ENCODE assay signal across 20 mouse cellular contexts in the genomic region with DNA sequence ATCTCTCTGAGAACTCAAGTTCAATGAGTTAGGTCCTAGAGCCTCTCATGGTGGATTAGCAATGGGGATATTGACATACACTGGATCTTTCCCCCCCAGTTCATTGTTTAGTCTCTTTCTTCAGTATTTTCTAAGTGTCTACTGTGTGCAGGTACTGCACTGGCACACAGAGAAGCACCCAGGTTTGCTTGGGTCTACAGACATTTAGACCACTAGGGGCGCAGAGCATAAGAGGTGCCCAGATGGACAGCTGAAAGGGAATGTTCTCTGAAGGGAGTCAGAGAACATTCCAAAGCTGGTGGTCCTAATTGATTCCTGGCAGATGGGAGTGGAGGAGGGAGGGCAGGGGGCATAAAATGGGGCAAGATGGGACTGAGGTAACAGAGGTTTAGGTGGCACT. TPM values are rescaled to one million over a fixed set of nuclear protein-coding genes. Genes with fewer than 3 reads are reported as not detected.
DNase-seq lines count a peak whose midpoint lies in the region; ATAC-seq and TF ChIP-seq lines count a peak whose summit lies in the region.
"Had no signal": no experiment of that assay in that cellular context is flagged by ENCODE, and none has a peak within 500 bp of the region (broad histone marks: within the 10 kb centered on the region; RNA-seq: fewer than 3 reads in every experiment).

No protein-coding gene starts in this region.

- H3K27ac ChIP-seq in kidney, postnatal 0 days = no peak overlapping the region
- 0 out of 2 replicates have a peak overlapping the region, but pooled peaks have one; percentile 87 for H3K27ac ChIP-seq in limb, embryonic 15.5 days
- H3K27ac ChIP-seq: midbrain, embryonic 15.5 days; stomach, embryonic 15.5 days had no signal

- H3K4me1 ChIP-seq in kidney, postnatal 0 days (replicated peaks; ENCODE audit: insufficient read depth, low read length) = peaks cover 8% of the 10 kb centered on the region
- peaks cover 41% of the 10 kb centered on the region for H3K4me1 ChIP-seq in megakaryocyte, embryonic 14.5 days
- peaks cover 33% of the 10 kb centered on the region for H3K4me1 ChIP-seq in limb, embryonic 15.5 days

- peak; percentile 18 to 38 for DNase-seq in cerebellum, postnatal 10 days
- DNase-seq in cerebellum, adult 18-20 months = no peak
- DNase-seq in kidney, postnatal 0 days (ENCODE audit: low spot score) = no peak
- no peak for DNase-seq in kidney, adult 11 months
- DNase-seq in spleen, adult 12 weeks (ENCODE audit: low spot score) = no peak
- DNase-seq: adrenal gland, postnatal 25 days; cerebellum, adult 11-12 months; heart, adult 11 months; right cerebral cortex, postnatal 25 days; thymus, adult 2 months had no signal

- no peak overlapping the region for H3K4me3 ChIP-seq in kidney, postnatal 0 days (replicated peaks; ENCODE audit: low read depth, low read length)
- H3K4me3 ChIP-seq in megakaryocyte, embryonic 14.5 days (replicated peaks) = peak overlapping the region; percentile 42
- no peak overlapping the region for H3K4me3 ChIP-seq in limb, embryonic 15.5 days
- H3K4me3 ChIP-seq: embryonic facial prominence, embryonic 15.5 days; forebrain, embryonic 10.5 days; midbrain, embryonic 15.5 days; stomach, embryonic 15.5 days had no signal

- TF ChIP-seq CTCF in kidney, postnatal 0 days (IDR thresholded peaks at IDR 0.05; ENCODE audit: low read depth) = peak; percentile 45; the same call in 1 of the 2 replicates

- no peak for ATAC-seq in kidney, postnatal 0 days (replicated peaks; ENCODE audit: low FRiP score, low read depth)
- no peak for ATAC-seq in megakaryocyte, adult 5-6 weeks (ENCODE audit: poor library complexity, severe bottlenecking)
- ATAC-seq in limb, embryonic 15.5 days (ENCODE audit: insufficient number of reproducible peaks, low FRiP score, low TSS enrichment, low read depth) = no peak
- ATAC-seq: CD4-positive, CD25-positive, alpha-beta regulatory T cell, adult 4 months; hindbrain, embryonic 16.5 days; midbrain, embryonic 15.5 days had no signal

- no peaks in the 10 kb centered on the region for H3K36me3 ChIP-seq in kidney, postnatal 0 days (ENCODE audit: insufficient read depth, low read length)
- H3K36me3 ChIP-seq in megakaryocyte, embryonic 14.5 days (replicated peaks; ENCODE audit: low read length) = peaks cover 3% of the 10 kb centered on the region
- H3K36me3 ChIP-seq in limb, embryonic 15.5 days = no peaks in the 10 kb centered on the region
- H3K36me3 ChIP-seq: embryonic facial prominence, embryonic 15.5 days; forebrain, embryonic 10.5 days; G1E; midbrain, embryonic 15.5 days; stomach, embryonic 15.5 days had no signal

- no peaks in the 10 kb centered on the region for H3K9me3 ChIP-seq in kidney, postnatal 0 days (replicated peaks; ENCODE audit: low read length)
- H3K9me3 ChIP-seq in megakaryocyte, embryonic 14.5 days = peaks cover 12% of the 10 kb centered on the region
- no peaks in the 10 kb centered on the region for H3K9me3 ChIP-seq in limb, embryonic 15.5 days
- H3K9me3 ChIP-seq: embryonic facial prominence, embryonic 15.5 days; forebrain, embryonic 10.5 days; midbrain, embryonic 15.5 days; stomach, embryonic 15.5 days had no signal

- 93% methylated on average over 1 of the region's 1 CpGs for WGBS in kidney, postnatal 0 days
- 81% methylated on average over 1 of the region's 1 CpGs for WGBS in limb, embryonic 15.5 days

- H3K9ac ChIP-seq in kidney, postnatal 0 days (ENCODE audit: low read depth, low read length) = no peak overlapping the region
- H3K9ac ChIP-seq in limb, embryonic 15.5 days = no peak overlapping the region
- H3K9ac ChIP-seq: embryonic facial prominence, embryonic 15.5 days; midbrain, embryonic 15.5 days; stomach, embryonic 15.5 days had no signal

- no peak overlapping the region for H3K4me2 ChIP-seq in kidney, postnatal 0 days (ENCODE audit: low read length)
- H3K4me2 ChIP-seq in limb, embryonic 15.5 days = no peak overlapping the region
- H3K4me2 ChIP-seq: embryonic facial prominence, embryonic 15.5 days; midbrain, embryonic 15.5 days; stomach, embryonic 15.5 days had no signal

- H3K27me3 ChIP-seq in kidney, postnatal 0 days (ENCODE audit: insufficient read depth, low read length) = no peaks in the 10 kb centered on the region
- H3K27me3 ChIP-seq in megakaryocyte, embryonic 14.5 days (replicated peaks) = peaks cover 14% of the 10 kb centered on the region
- no peaks in the 10 kb centered on the region for H3K27me3 ChIP-seq in limb, embryonic 15.5 days
- H3K27me3 ChIP-seq: midbrain, embryonic 15.5 days had no signal

RNA-seq across cellular contexts. Expression of gene Timp3, which starts 6.3 kb away (rescaled TPM):
- polyA plus RNA-seq in kidney, postnatal 0 days (2015; fragmentation: Nextera tagmentation; extraction: Ambion mirVana) = 87.4 and 99.7 TPM in 2 replicates
- polyA plus RNA-seq in megakaryocyte, embryonic 14.5 days (2012; ENCODE audit: insufficient read depth, low replicate concordance) = 18.9 and 27.4 TPM in 2 replicates
- total RNA-seq in megakaryocyte, adult 5-6 weeks (2015) = 0.04 TPM in 1 of 2 replicates, not detected in the other
- 0.08 and 0.44 TPM in 2 replicates for total RNA-seq in megakaryocyte, adult 5-6 weeks (2017)
- polyA plus RNA-seq in limb, embryonic 15.5 days (2015; fragmentation: Nextera tagmentation; extraction: Ambion mirVana) = 85.5 and 93.5 TPM in 2 replicates
- polyA plus RNA-seq: CD4-positive, CD25-positive, alpha-beta regulatory T cell, adult 4 months had no signal

Comparison
In these comparisons a context has a peak if more than half of its experiments do, and no peak if none do; other contexts are left out.
1. DNase-seq: peak in cerebellum, postnatal 10 days (2 of 2); none in cerebellum, adult 18-20 months (0 of 2), kidney, postnatal 0 days (single experiment), kidney, adult 11 months (single experiment) and spleen, adult 12 weeks (single experiment).